Mouse (Mus musculus) embryonic facial prominence, embryonic 14.5 days (tissue): ENCODE results near the gene Kif3b. TPM values are rescaled to one million over a fixed set of nuclear protein-coding genes. Genes with fewer than 3 reads are reported as not detected.

Experiments
- ATAC-seq: fragments of 200-750 bp; cut with Nextera tagmentation; 2 replicates; pipeline ENCODE4 v1.8.0; 2017; ENCODE audit warnings: low read depth, moderate number of reproducible peaks, moderate TSS enrichment
- DNase-seq: peaks from one replicate; pipeline ENCODE4 v3.0.0-alpha.2; 2015; ENCODE audit warnings: low spot score
- H3K27ac ChIP-seq: fragments of 300-500 bp; sonication (generic); replicated peaks from 2 replicates; pipeline ENCODE4 v1.5.1; 2014; ENCODE audit warnings: low read depth, mild to moderate bottlenecking, low read length, moderate library complexity
- H3K27me3 ChIP-seq: fragments of 300-500 bp; sonication (generic); replicated peaks from 2 replicates; pipeline ENCODE4 v1.6.1; 2014; ENCODE audit warnings: low read length; ENCODE audit not compliant: control insufficient read depth, insufficient read depth
- H3K36me3 ChIP-seq: fragments of 300-500 bp; sonication (generic); 2 replicates; pipeline ENCODE4 v1.6.1; 2014; ENCODE audit warnings: low read length, mixed read lengths; ENCODE audit not compliant: control insufficient read depth, insufficient read depth
- H3K4me1 ChIP-seq: fragments of 300-500 bp; sonication (generic); 2 replicates; pipeline ENCODE4 v1.6.1; 2014; ENCODE audit warnings: antibody characterized with exemption, low read length; ENCODE audit not compliant: control insufficient read depth, insufficient read depth
- H3K4me2 ChIP-seq: fragments of 300-500 bp; sonication (generic); 2 replicates; pipeline ENCODE4 v1.6.1; 2014; ENCODE audit warnings: low read depth, mild to moderate bottlenecking, low read length, moderate library complexity, mixed read lengths
- H3K4me3 ChIP-seq: fragments of 300-500 bp; sonication (generic); 2 replicates; pipeline ENCODE4 v1.5.1; 2014; ENCODE audit warnings: low read depth, mild to moderate bottlenecking, low read length
- H3K9ac ChIP-seq: fragments of 300-500 bp; sonication (generic); 2 replicates; pipeline ENCODE4 v1.6.1; 2014; ENCODE audit warnings: low read depth, mild to moderate bottlenecking, low read length, moderate library complexity, mixed read lengths
- H3K9me3 ChIP-seq: fragments of 300-500 bp; sonication (generic); 2 replicates; pipeline ENCODE4 v1.6.1; 2016; ENCODE audit warnings: low read length; ENCODE audit not compliant: control insufficient read depth
- WGBS: fragments of 180-500 bp; shearing (Covaris S2); extraction: QIAGEN DNeasy Blood & Tissue Kit; methylation state at CpG from one replicate; pipeline ENCODE4 v1.1.7; 2014; 5-methylcytosine and 5-hydroxymethylcytosine counted together
- polyA plus RNA-seq: library from polyadenylated mRNA; unstranded; fragments of >200 nt; fragmentation: Nextera tagmentation; extraction: Ambion mirVana; gene quantifications from 2 replicates; pipeline ENCODE4 v1.2.1, GENCODE M21; 2014

Kif3b gene
- 7.1 and 7.6 TPM in 2 replicates for polyA plus RNA-seq

- Histone ChIP-seq H3K27ac (no peak within 1 kb of the TSS; the same call in 1 of the 2 replicates), H3K27me3 (no peaks in the 10 kb centered on the region), H3K9ac (peak within 1 kb of the TSS; percentile 86), H3K9me3 (no peaks in the 10 kb centered on the region), H3K4me1 (peaks cover 8% of the 10 kb centered on the region), H3K4me3 (peak within 1 kb of the TSS; percentile 97), H3K36me3 (0 out of 2 replicates have a peak, but pooled peaks cover 7% of the 10 kb centered on the region), H3K4me2 (peak within 1 kb of the TSS; percentile 93)
- under 1% methylated on average over 46 of the region's 63 CpGs for WGBS
- DNase-seq (peak; percentile 94), ATAC-seq (peak; percentile 94)
Observed at GRCm38 (mm10) chr2:153290938-153291928, at the start of gene Kif3b. Kif3b (plus strand) TSS chr2:153291413.

- Histone ChIP-seq H3K9ac (peak overlapping the region; percentile 98), H3K4me2 (peak overlapping the region; percentile 92), H3K4me1 (peaks cover 21% of the 10 kb centered on the region), H3K9me3 (no peaks in the 10 kb centered on the region), H3K4me3 (peak overlapping the region; percentile 97), H3K27ac (peak overlapping the region; percentile 93), H3K27me3 (no peaks in the 10 kb centered on the region), H3K36me3 (peaks cover 22% of the 10 kb centered on the region)
- no peak for ATAC-seq
- no peak for DNase-seq
- WGBS = 56% methylated on average over 6 of the region's 6 CpGs
Observed at GRCm38 (mm10) chr2:153242156-153242555, 49.1 kb upstream of the Kif3b start.

- H3K4me1 ChIP-seq = no peaks in the 10 kb centered on the region
- H3K4me3 ChIP-seq = no peak overlapping the region
- WGBS = 89% methylated on average over 5 of the region's 5 CpGs
- no peak overlapping the region for H3K9ac ChIP-seq
- no peaks in the 10 kb centered on the region for H3K27me3 ChIP-seq
- no peak overlapping the region for H3K4me2 ChIP-seq
- no peaks in the 10 kb centered on the region for H3K9me3 ChIP-seq
- no peak overlapping the region for H3K27ac ChIP-seq
- H3K36me3 ChIP-seq = peaks cover 67% of the 10 kb centered on the region
- DNase-seq (no peak), ATAC-seq (no peak)
Observed at GRCm38 (mm10) chr2:153249751-153250150, 41.5 kb upstream of the Kif3b start.

DNA sequence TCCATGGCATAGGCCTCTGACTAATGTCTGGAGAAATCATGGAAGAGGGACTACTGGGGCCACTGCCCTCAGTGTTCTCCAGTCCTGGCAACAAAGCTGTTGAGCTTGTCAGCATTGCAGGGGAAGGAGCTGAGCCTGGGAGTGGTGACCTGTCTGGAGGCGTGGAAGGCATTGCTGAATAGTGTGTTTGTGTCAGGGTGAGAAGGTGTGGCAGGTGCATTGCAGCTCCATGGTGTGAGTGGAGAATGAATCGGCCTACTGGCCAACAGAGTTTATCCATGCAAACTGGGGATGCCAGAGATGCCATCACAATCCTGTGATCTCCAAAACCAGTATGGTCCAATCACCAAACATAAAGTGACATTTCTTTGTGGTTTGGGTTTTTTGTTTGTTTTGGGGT lies 34.6 kb upstream of the Kif3b start:
- H3K27me3 ChIP-seq = no peaks in the 10 kb centered on the region
- no peak overlapping the region for H3K4me2 ChIP-seq
- no peaks in the 10 kb centered on the region for H3K9me3 ChIP-seq
- DNase-seq (no peak), ATAC-seq (no peak)
- no peak overlapping the region for H3K9ac ChIP-seq
- H3K4me1 ChIP-seq = no peaks in the 10 kb centered on the region
- H3K4me3 ChIP-seq = no peak overlapping the region
- peaks cover 32% of the 10 kb centered on the region for H3K36me3 ChIP-seq
- H3K27ac ChIP-seq = no peak overlapping the region
- 91% methylated on average over 2 of the region's 2 CpGs for WGBS

DNA sequence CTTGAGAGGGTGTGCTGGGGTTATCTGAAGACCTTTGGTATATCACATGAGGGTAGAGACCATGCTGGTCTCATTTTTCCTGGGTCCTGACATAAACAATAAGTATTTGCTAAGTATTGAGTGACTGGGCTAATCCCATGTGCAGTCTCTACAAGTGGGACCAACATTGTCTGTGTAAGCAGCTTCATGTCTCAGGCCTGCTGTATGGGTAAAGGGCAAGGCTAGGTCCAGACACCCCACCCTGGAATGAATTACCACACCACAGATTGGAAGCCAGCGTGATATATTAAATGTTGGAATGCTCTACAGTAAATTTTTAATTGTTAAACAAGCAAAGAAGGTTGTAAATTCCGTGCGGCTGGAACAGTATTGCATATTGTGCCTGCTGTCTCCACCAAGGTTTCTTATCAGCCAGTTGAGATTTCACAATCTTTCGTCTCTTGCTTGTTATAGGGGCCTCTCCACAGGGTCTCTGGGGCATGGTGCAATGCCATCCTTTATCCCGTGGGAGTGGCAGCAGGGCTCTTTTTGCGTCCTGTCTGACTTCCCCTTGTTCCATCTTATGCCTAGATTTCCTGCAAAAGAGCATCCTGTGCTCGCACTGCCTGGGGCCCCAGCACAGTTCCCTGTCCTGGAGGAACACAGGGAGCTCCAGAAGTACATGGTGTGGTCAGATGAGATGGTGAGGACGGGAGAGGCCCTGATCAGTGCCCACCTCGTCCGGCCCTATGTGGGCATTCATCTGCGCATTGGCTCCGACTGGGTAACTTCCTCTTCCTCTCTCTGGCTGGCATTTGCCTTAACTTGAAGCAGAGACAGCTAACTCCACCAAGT lies 32.0 kb upstream of the Kif3b start:
- no peaks in the 10 kb centered on the region for H3K4me1 ChIP-seq
- no peak for ATAC-seq
- DNase-seq = no peak
- 79% methylated on average over 12 of the region's 12 CpGs for WGBS
- no peaks in the 10 kb centered on the region for H3K9me3 ChIP-seq
- H3K27ac ChIP-seq = no peak overlapping the region
- peaks cover 34% of the 10 kb centered on the region for H3K36me3 ChIP-seq
- H3K9ac ChIP-seq = no peak overlapping the region
- no peak overlapping the region for H3K4me2 ChIP-seq
- no peak overlapping the region for H3K4me3 ChIP-seq
- H3K27me3 ChIP-seq = no peaks in the 10 kb centered on the region

- Histone ChIP-seq H3K27me3 (no peaks in the 10 kb centered on the region), H3K4me3 (no peak overlapping the region), H3K27ac (no peak overlapping the region)
Observed at GRCm38 (mm10) chr2:153259864-153260674, 31.1 kb upstream of the Kif3b start.

DNA sequence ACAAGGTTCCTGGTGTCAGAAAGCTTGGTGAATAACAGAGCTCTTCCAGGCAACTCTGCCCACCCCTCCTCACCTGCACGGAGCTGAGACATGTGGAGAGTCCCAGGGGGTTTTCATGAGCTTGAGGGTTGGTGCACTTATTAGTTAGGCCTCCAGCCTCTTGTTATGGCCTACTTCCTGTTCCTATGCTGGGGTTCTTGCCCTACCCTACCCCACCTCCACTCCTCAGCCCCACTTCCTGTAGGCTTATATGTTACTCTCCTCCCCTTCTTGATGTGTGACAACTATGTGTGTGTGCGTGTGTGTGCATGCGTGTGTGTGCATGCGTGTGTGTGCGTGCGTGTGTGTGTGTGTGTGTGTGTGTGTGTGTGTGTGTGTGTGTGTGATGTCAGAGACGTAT lies 28.2 kb upstream of the Kif3b start:
- Histone ChIP-seq H3K9ac (no peak overlapping the region), H3K4me3 (no peak overlapping the region), H3K9me3 (no peaks in the 10 kb centered on the region), H3K4me2 (no peak overlapping the region), H3K27ac (no peak overlapping the region), H3K36me3 (peaks cover 55% of the 10 kb centered on the region), H3K4me1 (no peaks in the 10 kb centered on the region), H3K27me3 (no peaks in the 10 kb centered on the region)
- WGBS = 85% methylated on average over 7 of the region's 7 CpGs
- no peak for ATAC-seq
- no peak for DNase-seq

More at GRCm38 (mm10) chr2:153259864-153260674, 31.1 kb upstream of the Kif3b start:
- DNase-seq (no peak), ATAC-seq (no peak)
- H3K9ac ChIP-seq = no peak overlapping the region
- H3K36me3 ChIP-seq = peaks cover 33% of the 10 kb centered on the region
- 68% methylated on average over 3 of the region's 3 CpGs for WGBS
- no peaks in the 10 kb centered on the region for H3K4me1 ChIP-seq
- H3K4me2 ChIP-seq = no peak overlapping the region
- no peaks in the 10 kb centered on the region for H3K9me3 ChIP-seq

DNA sequence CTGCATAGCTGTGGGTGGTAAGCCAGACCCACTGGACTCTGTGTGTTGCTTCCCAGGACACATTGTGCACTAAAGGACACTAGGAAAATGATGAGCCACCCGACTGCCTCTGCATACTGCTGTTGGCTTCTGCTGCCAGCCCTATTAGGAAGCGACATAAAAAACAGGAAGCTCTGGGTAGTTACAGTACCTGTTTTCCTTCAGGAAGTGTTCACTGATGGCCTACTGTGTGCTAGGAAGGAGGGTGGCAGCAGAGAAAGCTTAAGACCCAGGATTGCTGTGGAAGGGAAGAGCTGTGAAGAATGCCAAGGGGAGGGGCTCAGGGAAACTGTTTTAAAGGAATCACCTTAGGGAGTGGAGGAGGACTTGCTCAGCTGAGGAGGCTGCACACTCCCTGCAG lies 23.9 kb upstream of the Kif3b start:
- ATAC-seq = no peak
- 86% methylated on average over 2 of the region's 2 CpGs for WGBS
- Histone ChIP-seq H3K9me3 (no peaks in the 10 kb centered on the region), H3K36me3 (peaks cover 41% of the 10 kb centered on the region), H3K4me1 (no peaks in the 10 kb centered on the region), H3K27me3 (no peaks in the 10 kb centered on the region), H3K4me3 (no peak overlapping the region), H3K9ac (no peak overlapping the region), H3K4me2 (no peak overlapping the region), H3K27ac (no peak overlapping the region)
- no peak for DNase-seq
